Mouse (Mus musculus) telencephalon, adult 2 months (tissue): ENCODE measurements at regions not wholly inside any gene's neighbourhood (a gene's known extent, or its start where the extent isn't known, plus 50 kb on each side); places are given as distances from the start of the nearest gene placed in this dataset.

Source experiments
- DNase-seq: peaks from one replicate; pipeline ENCODE4 v3.0.0-alpha.2; 2011; ENCODE audit warnings: low read depth, low spot score

DNA sequence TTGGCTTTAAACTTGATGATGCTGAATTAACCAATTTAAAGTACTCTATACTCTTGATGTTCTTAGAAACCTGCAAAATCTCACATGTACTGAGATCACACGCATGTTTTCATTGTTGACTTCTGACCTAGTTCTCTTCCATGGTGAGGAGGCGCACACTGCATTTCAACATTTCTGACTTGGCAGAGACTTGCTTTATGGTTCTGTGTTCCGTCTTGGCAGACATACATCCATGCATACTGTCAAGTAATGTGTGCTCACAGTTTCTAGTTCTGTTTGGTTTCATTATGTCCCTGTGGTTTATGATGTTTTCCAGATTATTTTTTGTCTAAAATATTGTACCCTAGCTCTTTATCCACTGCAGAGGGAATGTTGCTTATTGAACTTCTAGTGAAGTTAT, 198.5 kb downstream of the Gm11077 start:
- DNase-seq = no peak

GRCm38 (mm10) chr6:140934286-140934685, 205.2 kb downstream of the Gm11077 start:
- DNase-seq = no peak

DNA sequence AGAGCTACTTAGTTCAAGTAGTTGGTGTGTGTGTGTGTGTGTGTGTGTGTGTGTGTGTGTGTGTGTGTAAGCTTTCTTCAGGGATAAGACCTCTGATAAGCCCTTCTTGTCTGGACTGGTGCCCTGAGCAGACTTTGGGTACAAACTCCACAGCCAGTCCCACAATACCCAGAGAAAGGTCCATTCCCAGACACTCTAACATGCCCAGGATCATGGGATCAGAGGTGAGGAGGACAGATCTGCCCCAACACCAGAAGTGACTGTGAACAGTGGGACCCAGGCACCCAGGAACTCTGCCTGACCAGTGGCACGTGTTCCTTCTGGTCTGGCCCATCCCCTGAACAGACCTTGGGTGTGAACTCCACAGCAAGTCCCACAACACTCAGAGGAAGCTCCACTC, 208.9 kb downstream of the Gm11077 start:
- no peak for DNase-seq

- peak; percentile 71 for DNase-seq
These were observed 217.6 kb downstream of the Gm11077 start for GRCm38 (mm10) chr6:140946720-140947119.

GRCm38 (mm10) chr6:140950483-140950882, 221.4 kb downstream of the Gm11077 start:
- DNase-seq = no peak

- DNase-seq = no peak
These were observed 224.2 kb downstream of the Gm11077 start for GRCm38 (mm10) chr6:140953256-140953655.

- DNase-seq = peak; percentile 40
These were observed 224.6 kb downstream of the Gm11077 start for GRCm38 (mm10) chr6:140953721-140954120.

DNA sequence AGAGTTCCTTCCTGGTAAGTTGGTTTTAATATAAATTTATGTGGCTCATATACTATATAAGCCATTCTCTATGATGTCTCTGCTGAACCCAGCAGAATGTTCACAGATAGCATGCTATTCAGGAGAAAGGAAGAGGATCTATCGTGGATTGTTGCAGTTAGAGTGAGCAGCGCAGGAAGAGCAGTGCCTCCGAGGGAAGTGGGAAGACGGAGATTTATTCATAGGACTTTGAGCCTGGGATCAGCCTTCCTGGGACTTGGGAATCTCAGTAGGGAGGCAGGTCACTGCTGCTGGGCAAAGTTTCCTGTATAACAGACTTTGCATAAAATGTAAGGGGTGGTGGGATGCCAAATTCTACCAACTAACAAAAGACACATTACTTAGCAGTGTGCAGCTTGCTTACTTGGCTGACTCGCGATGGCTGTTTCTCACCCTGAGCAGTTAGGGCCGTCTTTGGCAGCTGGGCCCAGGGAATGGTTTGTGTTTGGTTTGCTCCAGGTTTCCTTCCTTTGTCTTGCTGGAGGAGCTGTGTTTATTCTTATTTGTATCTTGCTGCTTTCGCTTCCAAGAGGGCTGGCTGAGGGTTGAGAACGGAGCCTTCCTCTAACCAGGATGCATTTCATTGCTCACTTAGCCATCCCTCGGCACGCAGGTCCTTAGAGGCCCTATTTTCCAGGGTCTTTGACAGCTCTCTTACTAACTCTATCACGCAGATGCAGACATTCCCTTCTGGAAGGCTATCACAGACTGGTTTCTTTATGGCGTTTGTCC, 226.9 kb downstream of the Gm11077 start:
- no peak for DNase-seq

DNA sequence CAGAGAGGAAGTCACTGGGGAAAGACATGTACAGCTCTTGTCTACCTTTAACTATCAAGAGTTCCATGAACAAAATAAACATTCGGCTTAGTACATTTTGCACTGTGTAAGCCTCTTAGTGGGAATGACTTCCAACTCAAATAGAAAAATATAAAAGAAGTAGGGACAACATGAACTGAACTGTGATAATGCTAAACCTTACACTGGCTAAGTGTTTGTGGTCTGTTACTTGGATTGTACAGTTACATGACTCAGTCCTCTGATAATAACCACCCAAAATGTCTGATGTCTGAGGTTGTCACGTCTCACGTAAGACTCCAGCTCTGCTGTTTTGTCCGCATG, 227.4 kb downstream of the Gm11077 start:
- DNase-seq = no peak

- no peak for DNase-seq
These were observed 232.9 kb downstream of the Gm11077 start for GRCm38 (mm10) chr6:140961987-140962386.

DNA sequence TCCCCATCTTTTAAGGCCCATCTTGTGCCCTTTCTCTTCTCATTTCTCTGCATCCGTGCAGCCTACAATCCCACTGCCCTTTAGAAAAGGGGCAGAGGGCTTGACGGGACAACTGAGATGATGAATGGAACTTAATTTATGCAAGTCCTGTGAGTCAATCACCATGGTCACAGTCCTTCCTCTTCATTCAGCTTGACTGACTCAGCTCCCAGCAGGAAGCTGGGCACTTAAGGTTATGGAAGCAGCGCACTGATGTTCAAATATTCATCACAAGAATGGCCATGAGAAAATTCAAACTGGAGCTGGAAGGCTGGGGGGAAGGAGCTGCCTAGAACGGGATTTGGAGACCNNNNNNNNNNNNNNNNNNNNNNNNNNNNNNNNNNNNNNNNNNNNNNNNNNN, 233.5 kb downstream of the Gm11077 start:
- DNase-seq = no peak

DNA sequence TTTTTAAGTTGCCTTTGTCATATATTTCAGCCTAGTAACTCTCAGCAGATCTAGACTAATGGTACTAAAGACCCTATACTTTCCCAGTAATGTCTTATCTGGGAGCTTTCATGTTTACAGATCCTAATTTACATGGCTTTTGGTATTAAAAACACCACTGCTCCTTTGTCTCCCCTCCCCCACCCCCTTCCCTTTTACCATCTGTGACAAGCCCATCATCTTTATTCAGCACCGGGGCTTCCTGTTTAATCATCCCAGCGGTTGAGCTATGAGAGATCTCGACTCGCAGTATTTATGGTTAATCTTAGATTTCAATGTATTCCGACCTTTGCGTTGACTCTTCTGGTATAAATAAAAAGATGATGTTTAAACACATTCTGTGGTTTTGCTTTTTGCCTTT, 244.6 kb downstream of the Gm11077 start:
- no peak for DNase-seq

DNA sequence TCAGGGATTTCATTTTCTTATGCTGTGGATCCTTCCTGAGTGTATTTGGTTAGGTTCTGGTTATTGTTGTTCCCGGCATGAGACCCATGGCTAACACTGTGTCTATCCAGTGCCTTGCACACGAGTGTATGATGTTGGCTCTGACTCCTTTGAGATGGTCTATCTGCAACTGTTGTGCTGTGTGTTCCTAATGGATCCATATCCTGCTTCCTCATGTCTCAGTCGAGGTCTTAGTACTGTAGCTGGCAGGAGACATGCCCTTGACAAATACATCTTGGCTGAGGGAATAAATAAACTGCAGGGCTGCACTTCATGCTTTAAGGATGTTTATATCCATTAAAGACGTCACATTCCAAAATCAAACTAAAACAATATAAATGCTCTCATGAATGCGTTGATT, 247.9 kb downstream of the Gm11077 start:
- no peak for DNase-seq

GRCm38 (mm10) chr6:140983610-140984009, 254.5 kb downstream of the Gm11077 start:
- no peak for DNase-seq

GRCm38 (mm10) chr6:140984249-140984648, 255.2 kb downstream of the Gm11077 start:
- DNase-seq = no peak

DNA sequence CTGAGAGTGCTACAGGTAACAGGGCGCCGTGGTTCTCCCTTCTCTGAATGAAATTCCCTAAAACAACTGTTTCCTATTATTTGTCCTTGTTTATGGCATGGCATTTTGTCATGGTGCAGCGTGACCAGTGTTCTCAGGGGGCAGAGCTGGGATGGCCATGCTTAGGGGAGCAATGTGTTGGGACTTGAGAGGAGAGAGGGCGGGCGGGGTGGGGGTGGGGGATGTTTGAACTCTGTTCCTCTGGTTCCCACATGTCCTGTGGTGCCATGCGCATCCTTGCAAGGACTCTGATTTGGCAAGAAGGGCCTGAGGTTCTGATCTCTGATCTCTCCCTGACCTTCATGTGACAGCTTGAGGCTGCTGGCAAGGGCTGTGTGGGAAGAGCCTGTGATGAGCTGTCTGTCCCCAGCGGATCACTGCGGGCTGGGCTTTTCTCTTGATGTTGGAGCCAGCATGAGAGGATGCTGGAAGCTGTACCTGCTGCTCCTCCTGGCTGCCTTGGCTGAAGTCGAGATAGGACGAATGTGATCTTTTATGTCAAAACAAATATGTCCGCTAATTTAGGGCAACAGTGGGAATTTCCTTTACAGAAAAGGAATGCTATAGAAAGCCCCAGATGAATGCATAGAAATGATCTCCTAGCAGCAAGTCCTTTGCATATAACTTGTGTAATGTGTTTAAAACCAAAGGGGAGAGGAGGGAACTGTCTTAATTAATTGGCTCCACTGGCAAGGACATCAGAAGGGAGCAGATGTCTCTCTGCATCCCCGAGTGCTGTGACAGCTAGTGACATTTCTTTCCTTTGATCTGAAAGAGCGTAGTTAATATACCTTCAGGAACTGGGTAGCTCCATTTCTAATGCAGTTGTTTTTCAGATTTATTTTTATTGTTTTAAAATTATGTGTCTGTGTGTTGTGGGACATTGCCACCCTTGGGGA, 255.2 kb upstream of the Pde3a start:
- DNase-seq = no peak

GRCm38 (mm10) chr6:140995340-140996135, 253.5 kb upstream of the Pde3a start:
- no peak for DNase-seq

- no peak for DNase-seq
These were observed 251.0 kb upstream of the Pde3a start for GRCm38 (mm10) chr6:140998069-140998468.

DNA sequence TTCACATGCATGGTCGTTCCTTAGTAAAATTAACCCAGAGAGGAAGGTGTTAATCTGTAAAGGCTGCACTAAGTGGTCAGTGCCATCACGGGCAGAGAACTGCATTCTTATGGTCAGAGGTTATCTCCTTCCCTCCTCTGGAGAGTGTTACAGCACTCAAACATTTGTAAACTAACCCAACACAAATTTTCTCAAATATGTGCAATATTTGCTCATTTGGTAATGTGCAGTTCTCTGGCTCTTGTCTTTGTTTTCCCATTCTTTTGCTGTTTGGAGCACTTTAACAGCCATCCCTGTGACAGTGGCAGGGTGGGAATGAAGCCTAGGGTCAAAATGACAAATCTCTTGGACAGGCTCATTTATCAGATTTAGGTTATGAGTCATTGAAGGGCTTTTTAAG, 248.5 kb upstream of the Pde3a start:
- no peak for DNase-seq

GRCm38 (mm10) chr6:141001306-141001705, 247.8 kb upstream of the Pde3a start:
- DNase-seq = no peak

DNA sequence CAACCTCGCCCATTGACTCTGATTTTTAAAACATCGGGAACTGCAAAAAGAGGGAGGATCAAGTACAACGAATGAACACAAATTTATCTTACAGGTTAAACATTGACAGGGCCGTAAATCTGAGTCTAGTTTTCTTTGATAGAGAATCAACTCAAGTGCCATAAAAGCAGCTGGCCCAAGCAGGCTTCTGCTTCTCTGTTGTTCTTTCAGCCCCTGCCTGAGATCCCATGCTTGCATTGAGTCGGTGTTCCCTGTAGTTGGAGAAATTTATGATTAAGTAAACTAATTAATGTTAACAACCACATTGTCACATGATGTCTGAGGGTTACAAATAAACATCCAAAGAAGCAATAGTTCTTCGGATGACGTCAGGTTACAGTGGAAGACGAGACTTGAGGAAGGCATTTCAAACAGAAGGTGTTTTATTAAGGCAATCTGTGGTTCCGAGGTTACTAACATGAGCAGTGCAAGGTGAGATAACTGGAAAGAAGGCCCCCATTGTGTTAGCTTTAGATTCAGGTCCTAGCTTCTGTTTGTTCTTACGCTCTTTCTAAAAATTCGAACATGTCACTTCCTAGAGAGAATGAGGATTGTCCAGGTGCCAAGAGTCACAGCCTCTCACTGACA, 233.9 kb upstream of the Pde3a start:
- no peak for DNase-seq

GRCm38 (mm10) chr6:141023501-141023900, 225.6 kb upstream of the Pde3a start:
- DNase-seq = no peak
